Mouse (Mus musculus): ENCODE measurements around the gene Gfod1. TPM values are rescaled to one million over a fixed set of nuclear protein-coding genes. Genes with fewer than 3 reads are reported as not detected.

Gfod1 gene
- polyA plus RNA-seq, 1 experiment from 2014 or later: 3.8 TPM

- Histone ChIP-seq H3K27ac (ENCODE audit: low read depth, low read length) (no peak overlapping the region), H3K27me3 (ENCODE audit: control insufficient read depth, insufficient read depth, low read length) (no peaks in the 10 kb centered on the region), H3K36me3 (ENCODE audit: control insufficient read depth, insufficient read depth, low read length) (peaks cover 10% of the 10 kb centered on the region; the same call in 1 of the 2 replicates), H3K4me2 (ENCODE audit: low read depth, low read length) (no peak overlapping the region), H3K4me3 (ENCODE audit: low read depth, low read length) (no peak overlapping the region), H3K9me3 (ENCODE audit: control insufficient read depth, low read length) (no peaks in the 10 kb centered on the region), H3K9ac (replicated peaks; ENCODE audit: low read depth, low read length) (no peak overlapping the region), H3K4me1 (ENCODE audit: control insufficient read depth, insufficient read depth, low read length) (peaks cover 5% of the 10 kb centered on the region; the same call in 1 of the 2 replicates)
- 83% methylated on average over 9 of the region's 9 CpGs for WGBS
- ATAC-seq (ENCODE audit: low read depth): no peak
These were observed 136.3 kb downstream of the Gfod1 start for GRCm38 (mm10) chr13:43167721-43168120.

- H3K9ac ChIP-seq (replicated peaks; ENCODE audit: low read depth, low read length): no peak overlapping the region
- H3K4me2 ChIP-seq (ENCODE audit: low read depth, low read length): no peak overlapping the region
- H3K4me1 ChIP-seq (ENCODE audit: control insufficient read depth, insufficient read depth, low read length): no peaks in the 10 kb centered on the region
- ATAC-seq (ENCODE audit: low read depth): 0 out of 2 replicates have a peak, but pooled peaks have one; percentile 2
- no peaks in the 10 kb centered on the region for H3K27me3 ChIP-seq (ENCODE audit: control insufficient read depth, insufficient read depth, low read length)
- 0 out of 2 replicates have a peak, but pooled peaks cover 6% of the 10 kb centered on the region for H3K36me3 ChIP-seq (ENCODE audit: control insufficient read depth, insufficient read depth, low read length)
- no peak overlapping the region for H3K27ac ChIP-seq (ENCODE audit: low read depth, low read length)
- no peaks in the 10 kb centered on the region for H3K9me3 ChIP-seq (ENCODE audit: control insufficient read depth, low read length)
- no peak overlapping the region for H3K4me3 ChIP-seq (ENCODE audit: low read depth, low read length)
- WGBS: 53% methylated on average over 3 of the region's 3 CpGs
These were observed 144.5 kb downstream of the Gfod1 start for GRCm38 (mm10) chr13:43159429-43159828.

- WGBS: 19% methylated on average over 5 of the region's 5 CpGs
- Histone ChIP-seq H3K4me3 (ENCODE audit: low read depth, low read length) (no peak overlapping the region), H3K9ac (replicated peaks; ENCODE audit: low read depth, low read length) (no peak overlapping the region), H3K4me2 (ENCODE audit: low read depth, low read length) (no peak overlapping the region), H3K36me3 (ENCODE audit: control insufficient read depth, insufficient read depth, low read length) (0 out of 2 replicates have a peak, but pooled peaks cover 6% of the 10 kb centered on the region), H3K4me1 (ENCODE audit: control insufficient read depth, insufficient read depth, low read length) (no peaks in the 10 kb centered on the region), H3K9me3 (ENCODE audit: control insufficient read depth, low read length) (no peaks in the 10 kb centered on the region), H3K27ac (ENCODE audit: low read depth, low read length) (peak overlapping the region; percentile 66), H3K27me3 (ENCODE audit: control insufficient read depth, insufficient read depth, low read length) (no peaks in the 10 kb centered on the region)
- peak; percentile 82; the same call in 1 of the 2 replicates for ATAC-seq (ENCODE audit: low read depth)
These were observed 145.7 kb downstream of the Gfod1 start for GRCm38 (mm10) chr13:43158281-43158680.

DNA sequence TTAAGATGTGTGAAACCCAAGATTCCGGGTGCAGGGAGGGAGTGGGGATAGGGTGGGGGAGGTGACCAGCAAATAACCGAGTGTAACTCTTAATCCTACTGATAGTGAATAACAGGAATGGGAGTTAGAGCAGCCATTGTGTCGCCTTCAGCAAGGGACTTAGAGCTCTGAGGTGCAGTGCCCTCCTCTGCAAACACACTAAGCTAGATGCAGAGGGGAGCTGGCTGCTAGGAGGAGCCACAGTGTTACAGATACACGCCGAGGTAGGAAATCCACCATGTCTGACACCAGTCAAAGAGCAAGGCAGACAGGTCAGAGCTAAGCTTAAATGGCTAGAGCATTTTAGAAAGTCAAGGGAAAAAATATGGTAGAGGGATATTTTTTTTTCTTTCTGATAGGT, 146.6 kb downstream of the Gfod1 start:
- no peak overlapping the region for H3K4me2 ChIP-seq (ENCODE audit: low read depth, low read length)
- H3K9ac ChIP-seq (replicated peaks; ENCODE audit: low read depth, low read length): no peak overlapping the region
- H3K27ac ChIP-seq (ENCODE audit: low read depth, low read length): no peak overlapping the region
- no peaks in the 10 kb centered on the region for H3K9me3 ChIP-seq (ENCODE audit: control insufficient read depth, low read length)
- H3K4me3 ChIP-seq (ENCODE audit: low read depth, low read length): no peak overlapping the region
- no peaks in the 10 kb centered on the region for H3K4me1 ChIP-seq (ENCODE audit: control insufficient read depth, insufficient read depth, low read length)
- WGBS: 61% methylated on average over 5 of the region's 5 CpGs
- no peaks in the 10 kb centered on the region for H3K27me3 ChIP-seq (ENCODE audit: control insufficient read depth, insufficient read depth, low read length)
- no peak for ATAC-seq (ENCODE audit: low read depth)
- H3K36me3 ChIP-seq (ENCODE audit: control insufficient read depth, insufficient read depth, low read length): 0 out of 2 replicates have a peak, but pooled peaks cover 5% of the 10 kb centered on the region

- Histone ChIP-seq H3K9me3 (ENCODE audit: control insufficient read depth, low read length) (no peaks in the 10 kb centered on the region), H3K9ac (replicated peaks; ENCODE audit: low read depth, low read length) (no peak overlapping the region), H3K4me2 (ENCODE audit: low read depth, low read length) (no peak overlapping the region), H3K27ac (ENCODE audit: low read depth, low read length) (no peak overlapping the region), H3K36me3 (ENCODE audit: control insufficient read depth, insufficient read depth, low read length) (peaks cover 13% of the 10 kb centered on the region; the same call in 1 of the 2 replicates), H3K27me3 (ENCODE audit: control insufficient read depth, insufficient read depth, low read length) (no peaks in the 10 kb centered on the region), H3K4me3 (ENCODE audit: low read depth, low read length) (no peak overlapping the region), H3K4me1 (ENCODE audit: control insufficient read depth, insufficient read depth, low read length) (no peaks in the 10 kb centered on the region)
- ATAC-seq (ENCODE audit: low read depth): no peak
- WGBS: 88% methylated on average over 14 of the region's 14 CpGs
These were observed 151.9 kb downstream of the Gfod1 start for GRCm38 (mm10) chr13:43152005-43152520.

GRCm38 (mm10) chr13:43149661-43150060, 154.3 kb downstream of the Gfod1 start:
- no peaks in the 10 kb centered on the region for H3K4me1 ChIP-seq (ENCODE audit: control insufficient read depth, insufficient read depth, low read length)
- H3K27me3 ChIP-seq (ENCODE audit: control insufficient read depth, insufficient read depth, low read length): no peaks in the 10 kb centered on the region
- H3K4me2 ChIP-seq (ENCODE audit: low read depth, low read length): no peak overlapping the region

GRCm38 (mm10) chr13:43148692-43149091, 155.3 kb downstream of the Gfod1 start:
- Histone ChIP-seq H3K9ac (replicated peaks; ENCODE audit: low read depth, low read length) (no peak overlapping the region), H3K4me1 (ENCODE audit: control insufficient read depth, insufficient read depth, low read length) (no peaks in the 10 kb centered on the region), H3K9me3 (ENCODE audit: control insufficient read depth, low read length) (no peaks in the 10 kb centered on the region), H3K27ac (ENCODE audit: low read depth, low read length) (no peak overlapping the region), H3K36me3 (ENCODE audit: control insufficient read depth, insufficient read depth, low read length) (peaks cover 12% of the 10 kb centered on the region; the same call in 1 of the 2 replicates), H3K4me3 (ENCODE audit: low read depth, low read length) (no peak overlapping the region), H3K4me2 (ENCODE audit: low read depth, low read length) (no peak overlapping the region), H3K27me3 (ENCODE audit: control insufficient read depth, insufficient read depth, low read length) (no peaks in the 10 kb centered on the region)
- ATAC-seq (ENCODE audit: low read depth): no peak
- 69% methylated on average over 4 of the region's 4 CpGs for WGBS

More at GRCm38 (mm10) chr13:43149661-43150060, 154.3 kb downstream of the Gfod1 start:
- Histone ChIP-seq H3K9ac (replicated peaks; ENCODE audit: low read depth, low read length) (no peak overlapping the region), H3K9me3 (ENCODE audit: control insufficient read depth, low read length) (no peaks in the 10 kb centered on the region), H3K36me3 (ENCODE audit: control insufficient read depth, insufficient read depth, low read length) (peaks cover 13% of the 10 kb centered on the region; the same call in 1 of the 2 replicates), H3K4me3 (ENCODE audit: low read depth, low read length) (no peak overlapping the region), H3K27ac (ENCODE audit: low read depth, low read length) (no peak overlapping the region)
- no peak for ATAC-seq (ENCODE audit: low read depth)
- WGBS: 88% methylated on average over 3 of the region's 3 CpGs

DNA sequence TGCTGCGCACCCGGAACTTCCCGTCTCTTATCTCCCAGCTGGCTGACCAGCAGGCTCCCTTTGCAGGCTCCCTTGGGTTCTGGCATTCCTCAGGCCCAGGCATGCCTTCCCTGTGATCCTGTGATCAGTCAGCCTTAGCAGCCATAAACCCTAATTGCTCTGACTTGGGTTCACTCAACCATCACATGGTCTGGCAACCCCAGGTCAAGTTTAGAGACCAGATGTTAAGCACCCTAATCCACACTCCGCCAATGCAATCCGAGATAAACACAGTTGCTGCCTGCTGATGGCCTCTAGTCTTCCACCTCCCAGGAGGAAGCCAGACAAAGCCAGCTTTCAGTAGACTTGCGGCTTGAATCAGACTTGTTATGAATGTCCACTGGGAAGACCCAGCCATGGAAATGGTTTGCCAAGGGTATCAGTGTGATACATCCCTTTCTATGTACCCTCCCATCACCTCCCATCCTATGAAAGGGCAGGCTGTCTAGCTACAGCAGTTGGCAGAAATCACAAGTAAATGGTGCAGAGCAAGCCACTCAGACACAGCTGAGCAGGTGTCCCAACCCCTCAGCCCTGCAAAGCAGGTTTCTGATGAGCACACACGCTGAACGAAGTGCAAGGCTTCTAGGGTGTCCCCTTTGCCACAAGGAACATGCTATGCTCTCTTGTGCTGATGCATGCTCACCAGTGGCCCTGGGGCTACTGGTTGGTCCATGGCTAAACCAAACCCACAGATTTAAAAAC, 157.3 kb downstream of the Gfod1 start:
- Histone ChIP-seq H3K4me3 (ENCODE audit: low read depth, low read length) (no peak overlapping the region), H3K4me1 (ENCODE audit: control insufficient read depth, insufficient read depth, low read length) (no peaks in the 10 kb centered on the region), H3K27me3 (ENCODE audit: control insufficient read depth, insufficient read depth, low read length) (no peaks in the 10 kb centered on the region), H3K9me3 (ENCODE audit: control insufficient read depth, low read length) (no peaks in the 10 kb centered on the region), H3K36me3 (ENCODE audit: control insufficient read depth, insufficient read depth, low read length) (peaks cover 6% of the 10 kb centered on the region; the same call in 1 of the 2 replicates), H3K4me2 (ENCODE audit: low read depth, low read length) (no peak overlapping the region), H3K9ac (replicated peaks; ENCODE audit: low read depth, low read length) (no peak overlapping the region), H3K27ac (ENCODE audit: low read depth, low read length) (no peak overlapping the region)
- WGBS: 42% methylated on average over 8 of the region's 8 CpGs
- ATAC-seq (ENCODE audit: low read depth): no peak

Measured in neural tube, embryonic 14.5 days (tissue).